Mouse (Mus musculus): Measurements from ENCODE around the gene Defb45.

- no peak for TF ChIP-seq POLR2A (IDR thresholded peaks at IDR 0.05; ENCODE audit: insufficient read depth, low read depth, low read length)
- TF ChIP-seq CTCF (IDR thresholded peaks at IDR 0.05; ENCODE audit: insufficient read depth, low read depth, low read length): no peak
These were observed 51.1 kb downstream of the Defb45 start for GRCm38 (mm10) chr2:152548124-152548523.

All from olfactory bulb, adult 2 months (tissue).